Mouse (Mus musculus): ENCODE measurements around the gene Ndufa13. TPM values are rescaled to one million over a fixed set of nuclear protein-coding genes. Genes with fewer than 3 reads are reported as not detected.

Ndufa13 gene
- polyA plus RNA-seq, 1 experiment = 184 TPM

DNA sequence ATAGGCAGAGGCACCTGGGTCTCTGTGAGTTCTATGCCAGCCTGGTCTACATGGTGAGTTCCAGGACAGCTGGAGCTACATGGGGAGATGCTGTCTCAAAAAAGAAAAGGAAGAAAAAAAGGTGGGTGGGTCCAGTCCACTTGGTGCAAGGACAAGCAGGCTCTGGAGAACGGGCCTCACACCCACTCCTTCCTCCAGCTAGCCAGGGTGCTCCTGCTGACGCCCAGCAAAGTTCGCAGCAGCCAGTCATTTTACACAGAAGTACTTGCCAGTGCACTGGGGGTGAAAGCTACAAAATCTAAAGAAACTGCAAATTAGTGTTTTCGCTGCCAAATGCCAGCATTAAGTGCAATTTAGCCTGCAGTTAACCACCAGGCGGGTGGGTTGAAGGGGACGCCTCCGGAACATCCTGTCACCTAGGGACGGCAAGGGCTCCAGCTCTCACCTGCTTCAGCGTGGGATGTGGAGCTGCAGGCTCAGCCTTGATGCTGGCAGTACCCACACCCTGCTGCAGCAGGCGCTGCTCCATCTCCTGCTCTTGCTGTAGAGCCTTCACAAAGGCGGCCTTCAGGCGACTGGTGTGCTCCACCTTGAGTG lies 10.2 kb upstream of the Ndufa13 start:
- Histone ChIP-seq H3K27ac (ENCODE audit: insufficient read depth, low read length) (no peak overlapping the region), H3K4me1 (ENCODE audit: control insufficient read depth, insufficient read depth, low read length) (no peaks in the 10 kb centered on the region), H3K4me3 (ENCODE audit: insufficient read depth, low read length) (no peak overlapping the region)
- peak; percentile 25; the same call in 1 of the 2 replicates for TF ChIP-seq CTCF (IDR thresholded peaks at IDR 0.05; ENCODE audit: extremely low read depth, insufficient read depth, low read length)
- no peak for TF ChIP-seq POLR2A (IDR thresholded peaks at IDR 0.05; ENCODE audit: extremely low read depth, insufficient read depth, low read length)

DNA sequence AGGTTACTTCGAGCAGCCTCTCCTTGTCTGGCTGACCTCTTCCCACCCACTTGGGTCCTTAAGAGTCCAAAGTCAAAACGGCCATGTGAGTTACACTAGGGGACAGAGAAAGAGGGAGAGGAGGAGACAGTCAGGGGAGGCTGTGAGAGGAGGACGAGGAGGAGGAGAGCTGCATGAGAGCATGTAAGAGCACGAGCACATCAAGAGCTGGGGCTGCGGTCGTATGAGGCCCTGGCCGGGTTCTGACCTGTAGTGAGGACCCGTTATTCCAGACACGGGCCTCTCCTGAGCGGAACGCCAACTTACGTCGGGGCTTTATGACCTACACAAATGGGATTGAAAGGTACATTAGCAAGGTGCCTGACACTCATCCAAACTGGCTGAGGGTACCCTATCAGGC lies 9.6 kb upstream of the Ndufa13 start:
- TF ChIP-seq CTCF (IDR thresholded peaks at IDR 0.05; ENCODE audit: extremely low read depth, insufficient read depth, low read length) = no peak
- no peak for TF ChIP-seq POLR2A (IDR thresholded peaks at IDR 0.05; ENCODE audit: extremely low read depth, insufficient read depth, low read length)
- H3K4me3 ChIP-seq (ENCODE audit: insufficient read depth, low read length) = no peak overlapping the region
- H3K27ac ChIP-seq (ENCODE audit: insufficient read depth, low read length) = no peak overlapping the region
- no peaks in the 10 kb centered on the region for H3K4me1 ChIP-seq (ENCODE audit: control insufficient read depth, insufficient read depth, low read length)

DNA sequence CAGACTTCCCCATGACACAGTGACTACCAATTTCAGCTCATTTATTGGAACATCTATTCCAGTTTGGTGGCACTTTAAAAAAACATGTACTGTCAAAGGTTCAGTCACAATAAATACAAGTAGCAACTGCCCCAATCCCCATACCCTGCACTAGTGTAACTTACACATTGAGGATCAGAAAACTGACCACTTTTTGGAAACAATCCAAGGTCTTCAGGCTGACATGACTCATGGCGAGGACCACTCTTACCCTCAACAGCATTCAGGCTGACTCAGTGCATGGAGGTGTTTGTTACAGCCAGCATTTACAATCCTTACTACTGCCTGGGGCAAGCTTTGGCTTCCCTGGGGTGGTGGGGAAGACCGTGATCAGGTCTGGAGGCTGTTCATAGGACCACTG lies 4.7 kb upstream of the Ndufa13 start:
- Histone ChIP-seq H3K27ac (ENCODE audit: insufficient read depth, low read length) (no peak overlapping the region), H3K4me1 (ENCODE audit: control insufficient read depth, insufficient read depth, low read length) (peaks cover 3% of the 10 kb centered on the region; the same call in 1 of the 2 replicates), H3K4me3 (ENCODE audit: insufficient read depth, low read length) (no peak overlapping the region)
- TF ChIP-seq CTCF (IDR thresholded peaks at IDR 0.05; ENCODE audit: extremely low read depth, insufficient read depth, low read length) (no peak), POLR2A (IDR thresholded peaks at IDR 0.05; ENCODE audit: extremely low read depth, insufficient read depth, low read length) (no peak)

GRCm38 (mm10) chr8:69906260-69906659 lies 3.9 kb upstream of the Ndufa13 start:
- H3K4me3 ChIP-seq (ENCODE audit: insufficient read depth, low read length) = no peak overlapping the region
- peaks cover 3% of the 10 kb centered on the region; the same call in 1 of the 2 replicates for H3K4me1 ChIP-seq (ENCODE audit: control insufficient read depth, insufficient read depth, low read length)
- TF ChIP-seq CTCF (IDR thresholded peaks at IDR 0.05; ENCODE audit: extremely low read depth, insufficient read depth, low read length) (no peak), POLR2A (IDR thresholded peaks at IDR 0.05; ENCODE audit: extremely low read depth, insufficient read depth, low read length) (no peak)
- H3K27ac ChIP-seq (ENCODE audit: insufficient read depth, low read length) = no peak overlapping the region

DNA sequence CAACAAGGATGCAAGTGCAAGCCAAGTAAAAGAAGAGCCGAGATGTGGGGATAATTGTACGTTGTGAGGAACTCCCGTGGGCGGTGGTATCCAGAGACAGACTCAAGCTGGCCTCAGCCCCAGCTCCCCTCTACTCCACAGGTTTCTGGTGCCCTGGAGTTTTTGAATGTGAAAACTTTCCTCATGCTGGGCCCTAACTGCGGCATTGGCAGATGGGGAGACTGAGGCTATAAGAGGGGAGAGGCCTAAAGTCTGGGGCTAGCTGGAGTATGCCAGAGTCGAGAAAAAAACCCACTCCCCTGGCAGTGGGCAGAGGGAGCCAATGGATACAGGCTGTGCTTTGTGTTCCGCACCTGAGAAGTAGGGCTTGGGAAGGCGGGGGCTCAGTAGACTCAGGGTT lies 1.7 kb upstream of the Ndufa13 start:
- Histone ChIP-seq H3K27ac (ENCODE audit: insufficient read depth, low read length) (no peak overlapping the region), H3K4me1 (ENCODE audit: control insufficient read depth, insufficient read depth, low read length) (peaks cover 8% of the 10 kb centered on the region), H3K4me3 (ENCODE audit: insufficient read depth, low read length) (no peak overlapping the region)
- TF ChIP-seq POLR2A (IDR thresholded peaks at IDR 0.05; ENCODE audit: extremely low read depth, insufficient read depth, low read length) = no peak
- no peak for TF ChIP-seq CTCF (IDR thresholded peaks at IDR 0.05; ENCODE audit: extremely low read depth, insufficient read depth, low read length)

DNA sequence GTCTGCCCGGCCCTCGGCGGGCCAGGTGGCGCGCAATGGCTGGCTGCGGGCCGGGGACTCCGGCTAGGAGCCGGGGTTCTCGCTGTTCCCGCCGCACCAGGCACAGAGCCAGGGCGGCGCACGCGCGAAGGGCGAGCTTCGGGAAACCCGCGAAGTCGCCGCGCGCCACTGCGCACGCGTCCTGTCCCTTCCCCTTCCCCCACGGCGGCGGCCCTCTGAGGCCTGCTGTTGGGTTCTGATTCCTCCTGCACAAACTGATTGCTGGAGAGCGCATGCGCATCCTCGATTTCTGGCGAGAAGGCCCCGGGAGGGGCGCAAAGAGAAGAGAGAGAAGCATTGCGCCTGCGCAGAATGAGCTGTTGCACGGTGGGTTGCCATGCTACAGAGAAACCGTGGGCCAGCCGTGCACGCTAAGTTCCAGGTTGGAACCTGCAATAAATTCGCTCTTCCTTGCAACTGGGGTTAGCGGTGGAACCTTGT lies 745 bp upstream of the Ndufa13 start:
- Histone ChIP-seq H3K4me1 (ENCODE audit: control insufficient read depth, insufficient read depth, low read length) (peaks cover 8% of the 10 kb centered on the region), H3K4me3 (ENCODE audit: insufficient read depth, low read length) (peak overlapping the region; percentile 45), H3K27ac (ENCODE audit: insufficient read depth, low read length) (peak overlapping the region; percentile 70)
- TF ChIP-seq POLR2A (IDR thresholded peaks at IDR 0.05; ENCODE audit: extremely low read depth, insufficient read depth, low read length) (peak; percentile 65; the same call in 1 of the 2 replicates), CTCF (IDR thresholded peaks at IDR 0.05; ENCODE audit: extremely low read depth, insufficient read depth, low read length) (no peak)

DNA sequence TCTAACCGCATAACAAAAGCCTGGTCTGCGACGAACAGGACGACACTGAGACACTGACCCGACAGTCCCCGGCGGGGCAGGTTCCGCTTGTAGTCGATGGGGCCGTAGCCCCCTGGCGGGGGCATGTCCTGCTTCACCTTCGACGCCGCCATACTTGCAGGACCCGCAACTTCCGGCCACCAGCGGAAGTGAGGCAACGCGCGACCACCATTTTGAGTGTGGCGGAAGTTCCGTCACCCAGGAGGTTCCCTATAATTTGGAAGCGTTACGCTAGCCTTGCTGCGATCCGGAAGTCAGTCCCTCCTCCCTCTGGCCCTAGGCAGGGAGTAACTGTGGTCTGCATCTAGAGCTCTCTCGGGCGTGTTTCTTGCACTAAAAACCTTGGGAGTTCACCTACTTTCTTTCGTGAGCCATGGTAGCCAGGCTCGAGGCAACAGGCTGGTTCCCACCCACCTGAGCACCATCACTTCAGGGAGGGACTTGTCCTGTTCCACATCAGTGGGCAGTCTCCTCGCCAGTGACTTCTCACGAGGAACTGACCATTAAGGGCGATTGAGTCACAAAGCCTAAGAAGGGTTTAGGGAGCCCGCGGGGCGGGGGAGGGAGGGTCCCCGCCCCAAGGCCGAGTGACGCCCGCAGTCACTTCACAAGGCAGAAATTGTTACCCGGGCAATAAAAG lies 735 bp downstream of the Ndufa13 start:
- Histone ChIP-seq H3K4me3 (ENCODE audit: insufficient read depth, low read length) (peak overlapping the region; percentile 73), H3K27ac (ENCODE audit: insufficient read depth, low read length) (peak overlapping the region; percentile 66), H3K4me1 (ENCODE audit: control insufficient read depth, insufficient read depth, low read length) (peaks cover 10% of the 10 kb centered on the region)
- TF ChIP-seq CTCF (IDR thresholded peaks at IDR 0.05; ENCODE audit: extremely low read depth, insufficient read depth, low read length) (peak; percentile 33; the same call in 1 of the 2 replicates), POLR2A (IDR thresholded peaks at IDR 0.05; ENCODE audit: extremely low read depth, insufficient read depth, low read length) (peak; percentile 81)

DNA sequence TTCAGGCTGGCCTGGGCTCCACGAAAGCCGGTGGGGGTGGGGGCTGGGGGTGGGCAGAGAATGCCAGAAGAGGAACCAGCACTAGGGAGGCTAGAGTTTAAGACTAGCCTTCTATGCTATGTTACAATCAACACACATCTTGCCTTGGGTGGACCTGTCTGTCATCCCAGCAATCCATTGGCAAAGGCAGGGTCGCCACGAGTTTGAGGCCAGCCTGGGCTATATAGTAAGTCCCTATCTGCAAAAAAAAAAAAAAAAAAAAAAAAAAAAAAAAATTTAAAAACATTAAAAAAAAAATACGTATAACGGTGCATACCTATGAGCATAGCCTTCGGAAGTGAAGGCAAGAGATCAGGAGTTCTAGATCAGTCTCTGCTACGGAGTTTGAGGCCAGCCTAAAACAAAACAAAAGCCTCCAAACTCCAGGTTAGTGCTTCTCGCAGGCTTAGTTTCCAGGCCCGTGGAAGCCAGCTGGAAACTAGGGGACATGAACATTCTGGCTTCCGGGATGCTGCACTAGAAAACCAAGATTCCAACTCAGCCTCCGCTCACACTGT lies 1.4 kb downstream of the Ndufa13 start:
- no peak for TF ChIP-seq POLR2A (IDR thresholded peaks at IDR 0.05; ENCODE audit: extremely low read depth, insufficient read depth, low read length)
- no peak for TF ChIP-seq CTCF (IDR thresholded peaks at IDR 0.05; ENCODE audit: extremely low read depth, insufficient read depth, low read length)

DNA sequence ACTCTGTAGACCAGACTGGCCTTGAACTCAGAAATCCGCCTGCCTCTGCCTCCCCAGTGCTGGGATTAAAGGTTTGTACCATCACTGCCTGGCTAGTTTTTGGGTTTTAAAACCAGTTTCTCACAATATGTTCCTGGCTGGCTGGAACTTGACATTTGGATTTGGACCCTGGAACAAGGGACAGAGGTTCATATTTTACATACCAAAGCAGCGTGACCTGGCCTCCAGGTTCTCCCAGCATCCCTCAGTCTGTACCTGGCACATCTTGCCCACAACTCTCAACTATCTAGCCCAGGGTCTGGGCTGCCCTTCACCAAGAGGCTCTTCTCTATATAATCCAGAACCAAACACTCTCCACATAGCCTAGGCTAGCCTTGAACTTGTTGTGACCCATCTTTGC lies 2.5 kb downstream of the Ndufa13 start:
- no peak for TF ChIP-seq CTCF (IDR thresholded peaks at IDR 0.05; ENCODE audit: extremely low read depth, insufficient read depth, low read length)
- no peak for TF ChIP-seq POLR2A (IDR thresholded peaks at IDR 0.05; ENCODE audit: extremely low read depth, insufficient read depth, low read length)

More for the DNA sequence above, 1.4 kb downstream of the Ndufa13 start:
- Histone ChIP-seq H3K4me3 (ENCODE audit: insufficient read depth, low read length) (peak overlapping the region; percentile 73), H3K4me1 (ENCODE audit: control insufficient read depth, insufficient read depth, low read length) (peaks cover 12% of the 10 kb centered on the region), H3K27ac (ENCODE audit: insufficient read depth, low read length) (peak overlapping the region; percentile 66)

More for the DNA sequence above, 2.5 kb downstream of the Ndufa13 start:
- H3K4me1 ChIP-seq (ENCODE audit: control insufficient read depth, insufficient read depth, low read length) = peaks cover 12% of the 10 kb centered on the region
- H3K27ac ChIP-seq (ENCODE audit: insufficient read depth, low read length) = no peak overlapping the region
- no peak overlapping the region; the same call in 1 of the 2 replicates for H3K4me3 ChIP-seq (ENCODE audit: insufficient read depth, low read length)
